Mouse (Mus musculus): ENCODE results near the gene Ddc. TPM values are rescaled to one million over a fixed set of nuclear protein-coding genes. Genes with fewer than 3 reads are reported as not detected.
A peak's percentile ranks its signal among the peaks of the same experiment; 100 is the strongest.

Gene Ddc
- total RNA-seq, 2 experiments from 2014 or later: 38.1 to 45.7 TPM

- DNase-seq: no peak
These were observed 7.6 kb upstream of the Ddc start for GRCm38 (mm10) chr11:11905518-11905917.

- DNase-seq: no peak
These were observed 7.1 kb upstream of the Ddc start for GRCm38 (mm10) chr11:11904995-11905394.

- DNase-seq: no peak
These were observed 3.6 kb upstream of the Ddc start for GRCm38 (mm10) chr11:11901509-11901908.

GRCm38 (mm10) chr11:11898496-11898895 is 552 bp upstream of the Ddc start:
- no peak for DNase-seq

GRCm38 (mm10) chr11:11895479-11895878 is 2.5 kb downstream of the Ddc start:
- no peak for DNase-seq

GRCm38 (mm10) chr11:11893769-11894168 is 4.2 kb downstream of the Ddc start:
- no peak for DNase-seq

- no peak for DNase-seq
These were observed 4.8 kb downstream of the Ddc start for GRCm38 (mm10) chr11:11892993-11893602.

GRCm38 (mm10) chr11:11891832-11892231 is 6.1 kb downstream of the Ddc start:
- DNase-seq: no peak

GRCm38 (mm10) chr11:11890139-11890741 is 7.7 kb downstream of the Ddc start:
- no peak for DNase-seq

- DNase-seq: no peak
These were observed 9.2 kb downstream of the Ddc start for GRCm38 (mm10) chr11:11888727-11889126.

GRCm38 (mm10) chr11:11888051-11888450 is 9.9 kb downstream of the Ddc start:
- no peak for DNase-seq

GRCm38 (mm10) chr11:11886403-11886998 is 11.4 kb downstream of the Ddc start:
- DNase-seq: no peak

GRCm38 (mm10) chr11:11885921-11886320 is 12.0 kb downstream of the Ddc start:
- no peak for DNase-seq

GRCm38 (mm10) chr11:11885246-11885643 is 12.7 kb downstream of the Ddc start:
- no peak for DNase-seq

- DNase-seq: no peak
These were observed 13.3 kb downstream of the Ddc start for GRCm38 (mm10) chr11:11884533-11885245.

- DNase-seq: no peak
These were observed 16.2 kb downstream of the Ddc start for GRCm38 (mm10) chr11:11881783-11882155.

- DNase-seq: no peak
These were observed 16.7 kb downstream of the Ddc start for GRCm38 (mm10) chr11:11881026-11881782.

GRCm38 (mm10) chr11:11880351-11880750 is 17.6 kb downstream of the Ddc start:
- no peak for DNase-seq

GRCm38 (mm10) chr11:11879699-11880002 is 18.3 kb downstream of the Ddc start:
- DNase-seq: no peak

- peak; percentile 27 for DNase-seq
These were observed 18.8 kb downstream of the Ddc start for GRCm38 (mm10) chr11:11878981-11879698.

- no peak for DNase-seq
These were observed 19.5 kb downstream of the Ddc start for GRCm38 (mm10) chr11:11878278-11878980.

Measured in gastrocnemius, postnatal 10 days (tissue).